Mouse (Mus musculus): ENCODE data around the gene Crip2. TPM values are rescaled to one million over a fixed set of nuclear protein-coding genes. Genes with fewer than 3 reads are reported as not detected.

Crip2 gene
- total and polyA plus RNA-seq, 2 experiments from 2014 or later, result 198 to 533 TPM

GRCm38 (mm10) chr12:113101251-113101960, 38.6 kb upstream of the Crip2 start:
- 70% methylated on average over 9 of the region's 9 CpGs for WGBS
- Histone ChIP-seq H3K9me3 (ENCODE audit: low read length) (no peaks in the 10 kb centered on the region), H3K4me1 (ENCODE audit: insufficient read depth) (peaks cover 17% of the 10 kb centered on the region), H3K27me3 (ENCODE audit: insufficient read depth, low read length) (no peaks in the 10 kb centered on the region), H3K9ac (no peak overlapping the region), H3K36me3 (ENCODE audit: insufficient read depth) (no peaks in the 10 kb centered on the region), H3K4me2 (ENCODE audit: low read depth) (no peak overlapping the region), H3K27ac (ENCODE audit: low read depth, low read length) (no peak overlapping the region), H3K4me3 (ENCODE audit: low read depth, low read length) (no peak overlapping the region)
- ATAC-seq (no peak), DNase-seq (no peak)
- TF ChIP-seq CTCF (IDR thresholded peaks at IDR 0.05; ENCODE audit: low read depth), result no peak

GRCm38 (mm10) chr12:113102461-113102860, 37.6 kb upstream of the Crip2 start:
- Histone ChIP-seq H3K9ac (no peak overlapping the region), H3K4me1 (ENCODE audit: insufficient read depth) (peaks cover 11% of the 10 kb centered on the region), H3K9me3 (ENCODE audit: low read length) (no peaks in the 10 kb centered on the region), H3K4me2 (ENCODE audit: low read depth) (no peak overlapping the region), H3K27me3 (ENCODE audit: insufficient read depth, low read length) (no peaks in the 10 kb centered on the region), H3K4me3 (ENCODE audit: low read depth, low read length) (no peak overlapping the region), H3K27ac (ENCODE audit: low read depth, low read length) (no peak overlapping the region), H3K36me3 (ENCODE audit: insufficient read depth) (no peaks in the 10 kb centered on the region)
- DNase-seq, result peak; percentile 56
- ATAC-seq, result peak; percentile 40; the same call in 1 of the 2 replicates
- whole genome bisulfite sequencing, result 58% methylated on average over 6 of the region's 6 CpGs
- TF ChIP-seq CTCF (IDR thresholded peaks at IDR 0.05; ENCODE audit: low read depth), result peak; percentile 66

GRCm38 (mm10) chr12:113103846-113104451, 36.1 kb upstream of the Crip2 start:
- Histone ChIP-seq H3K4me2 (ENCODE audit: low read depth) (no peak overlapping the region), H3K36me3 (ENCODE audit: insufficient read depth) (no peaks in the 10 kb centered on the region), H3K9ac (no peak overlapping the region), H3K27ac (ENCODE audit: low read depth, low read length) (no peak overlapping the region), H3K4me1 (ENCODE audit: insufficient read depth) (peaks cover 8% of the 10 kb centered on the region; the same call in 1 of the 2 replicates), H3K27me3 (ENCODE audit: insufficient read depth, low read length) (no peaks in the 10 kb centered on the region), H3K9me3 (ENCODE audit: low read length) (no peaks in the 10 kb centered on the region), H3K4me3 (ENCODE audit: low read depth, low read length) (no peak overlapping the region)
- ATAC-seq (no peak), DNase-seq (no peak)
- TF ChIP-seq CTCF (IDR thresholded peaks at IDR 0.05; ENCODE audit: low read depth), result peak; percentile 35
- 87% methylated on average over 8 of the region's 8 CpGs for whole genome bisulfite sequencing

- Histone ChIP-seq H3K36me3 (ENCODE audit: insufficient read depth) (no peaks in the 10 kb centered on the region), H3K9ac (no peak overlapping the region), H3K4me3 (ENCODE audit: low read depth, low read length) (no peak overlapping the region), H3K4me1 (ENCODE audit: insufficient read depth) (no peaks in the 10 kb centered on the region), H3K9me3 (ENCODE audit: low read length) (no peaks in the 10 kb centered on the region), H3K27me3 (ENCODE audit: insufficient read depth, low read length) (no peaks in the 10 kb centered on the region), H3K4me2 (ENCODE audit: low read depth) (no peak overlapping the region), H3K27ac (ENCODE audit: low read depth, low read length) (no peak overlapping the region)
- TF ChIP-seq CTCF (IDR thresholded peaks at IDR 0.05; ENCODE audit: low read depth), result no peak
- ATAC-seq (no peak), DNase-seq (no peak)
- 73% methylated on average over 6 of the region's 6 CpGs for WGBS
Measured at GRCm38 (mm10) chr12:113106386-113106785, 33.6 kb upstream of the Crip2 start.

- no peak overlapping the region for H3K4me3 ChIP-seq (ENCODE audit: low read depth, low read length)
- 0 out of 2 replicates have a peak, but pooled peaks cover 3% of the 10 kb centered on the region for H3K36me3 ChIP-seq (ENCODE audit: insufficient read depth)
- 82% methylated on average over 4 of the region's 4 CpGs for WGBS
- no peak for ATAC-seq
- no peak overlapping the region for H3K27ac ChIP-seq (ENCODE audit: low read depth, low read length)
- H3K4me1 ChIP-seq (ENCODE audit: insufficient read depth), result no peaks in the 10 kb centered on the region
- TF ChIP-seq CTCF (IDR thresholded peaks at IDR 0.05; ENCODE audit: low read depth), result no peak
- DNase-seq, result no peak
- no peaks in the 10 kb centered on the region for H3K27me3 ChIP-seq (ENCODE audit: insufficient read depth, low read length)
- no peak overlapping the region for H3K9ac ChIP-seq
- H3K4me2 ChIP-seq (ENCODE audit: low read depth), result no peak overlapping the region
- no peaks in the 10 kb centered on the region for H3K9me3 ChIP-seq (ENCODE audit: low read length)
Measured at GRCm38 (mm10) chr12:113107431-113108124, 32.5 kb upstream of the Crip2 start.

GRCm38 (mm10) chr12:113108528-113109283, 31.3 kb upstream of the Crip2 start:
- no peaks in the 10 kb centered on the region for H3K27me3 ChIP-seq (ENCODE audit: insufficient read depth, low read length)
- WGBS, result 85% methylated on average over 17 of the region's 17 CpGs
- DNase-seq (no peak), ATAC-seq (no peak)
- no peaks in the 10 kb centered on the region for H3K9me3 ChIP-seq (ENCODE audit: low read length)
- H3K27ac ChIP-seq (ENCODE audit: low read depth, low read length), result no peak overlapping the region
- H3K4me3 ChIP-seq (ENCODE audit: low read depth, low read length), result no peak overlapping the region
- no peaks in the 10 kb centered on the region for H3K4me1 ChIP-seq (ENCODE audit: insufficient read depth)
- H3K9ac ChIP-seq, result no peak overlapping the region
- H3K4me2 ChIP-seq (ENCODE audit: low read depth), result no peak overlapping the region
- no peak for TF ChIP-seq CTCF (IDR thresholded peaks at IDR 0.05; ENCODE audit: low read depth)
- H3K36me3 ChIP-seq (ENCODE audit: insufficient read depth), result peaks cover 12% of the 10 kb centered on the region; the same call in 1 of the 2 replicates
